Mouse (Mus musculus) CD8-positive naive resting alpha-beta T cell, adult 57 days (primary cell): ENCODE measurements around the gene Minos1. TPM values are rescaled to one million over a fixed set of nuclear protein-coding genes. Genes with fewer than 3 reads are reported as not detected.

Experiments used
- total RNA-seq: library from RNA; stranded (reverse); gene quantifications from one replicate; pipeline ENCODE4 v1.2.4, GENCODE M21; 2023

Minos1 gene
- 114 TPM for total RNA-seq

DNA sequence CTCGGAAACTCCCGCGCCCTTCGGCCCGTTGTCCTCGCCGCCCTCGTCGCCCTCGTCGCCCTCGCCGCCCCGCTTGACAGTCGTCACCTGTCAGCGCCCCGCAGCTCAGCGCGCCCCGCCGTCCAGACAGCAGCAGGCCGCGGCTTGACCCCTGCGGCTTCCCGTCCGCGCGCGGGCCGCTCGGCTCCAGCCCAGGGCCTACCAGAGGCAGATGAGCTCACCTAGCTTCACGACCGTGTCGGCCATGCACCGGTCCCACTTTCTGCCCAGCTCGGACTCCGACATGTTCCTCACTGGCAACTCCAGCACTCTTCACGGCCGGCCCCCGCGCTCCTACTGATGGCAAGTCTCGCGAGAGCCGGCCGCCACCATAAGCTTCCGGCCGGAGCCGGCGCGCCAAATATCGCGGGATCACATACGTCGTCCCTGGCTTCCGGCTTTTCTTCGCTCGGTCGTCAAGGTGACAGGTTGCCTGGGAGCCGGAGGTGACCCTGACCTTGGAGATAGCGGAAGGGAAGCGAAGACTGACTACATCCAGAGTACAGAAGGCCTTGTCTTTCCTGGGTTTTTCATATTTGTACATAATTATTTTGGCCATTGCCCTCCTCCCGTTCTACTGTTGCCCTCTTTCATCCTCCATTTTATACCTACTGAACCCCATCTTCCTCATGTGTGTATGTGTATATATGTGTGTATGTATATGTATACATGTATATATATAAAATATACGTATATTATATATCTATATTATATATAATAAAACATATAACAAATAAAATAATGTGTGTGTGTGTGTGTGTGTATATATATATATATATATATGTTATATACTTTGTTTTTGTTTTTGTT, at the start of gene Minos1:
TSS of gene Minos1 (minus strand) at position 413 of the 849 bp plus-strand sequence.

DNA sequence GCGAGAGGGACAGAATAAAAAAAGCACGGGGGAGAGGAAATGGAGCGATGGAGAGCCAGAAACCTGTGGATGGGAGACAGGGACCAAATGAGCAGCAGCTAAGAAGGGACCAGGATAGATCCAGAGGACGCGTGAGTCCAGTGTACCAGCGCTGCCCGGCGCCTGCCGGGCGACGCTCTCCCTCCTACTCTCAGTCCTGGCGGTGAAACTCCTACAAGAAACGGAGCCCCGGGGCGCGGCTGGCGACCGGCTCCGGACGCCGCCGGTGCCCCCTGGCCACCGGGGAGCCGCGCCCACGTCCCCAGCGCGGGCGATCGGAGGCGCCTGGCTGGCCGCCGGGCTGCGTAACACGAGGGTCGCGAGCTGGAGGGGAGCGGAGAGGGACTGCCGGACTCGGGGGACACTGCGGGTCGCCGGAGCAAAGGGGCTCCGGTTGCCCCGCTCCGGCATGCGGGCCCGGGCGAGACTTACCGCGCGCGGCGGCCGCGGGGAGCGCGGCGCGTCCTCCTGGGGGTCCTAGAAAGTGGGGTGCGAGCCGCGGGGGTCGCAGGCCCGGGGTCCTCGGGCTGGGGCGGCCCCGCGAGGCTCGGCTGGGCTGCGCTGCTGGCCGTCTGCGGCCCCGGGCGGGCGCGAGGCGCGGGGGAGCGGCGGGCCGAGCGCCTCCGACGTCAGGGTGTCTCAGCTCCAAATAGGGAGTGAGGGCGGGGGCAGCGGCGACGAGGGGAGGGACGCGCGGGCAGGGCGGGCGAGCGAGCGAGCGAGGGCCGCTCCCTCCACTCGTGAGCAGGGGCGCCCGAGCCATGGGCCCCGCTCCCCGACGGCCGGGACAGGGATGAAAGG, 38.3 kb downstream of the Minos1 start, which contains the start of gene Nbl1:
TSS of gene Nbl1 (minus strand) at position 638 of the 840 bp plus-strand sequence.

DNA sequence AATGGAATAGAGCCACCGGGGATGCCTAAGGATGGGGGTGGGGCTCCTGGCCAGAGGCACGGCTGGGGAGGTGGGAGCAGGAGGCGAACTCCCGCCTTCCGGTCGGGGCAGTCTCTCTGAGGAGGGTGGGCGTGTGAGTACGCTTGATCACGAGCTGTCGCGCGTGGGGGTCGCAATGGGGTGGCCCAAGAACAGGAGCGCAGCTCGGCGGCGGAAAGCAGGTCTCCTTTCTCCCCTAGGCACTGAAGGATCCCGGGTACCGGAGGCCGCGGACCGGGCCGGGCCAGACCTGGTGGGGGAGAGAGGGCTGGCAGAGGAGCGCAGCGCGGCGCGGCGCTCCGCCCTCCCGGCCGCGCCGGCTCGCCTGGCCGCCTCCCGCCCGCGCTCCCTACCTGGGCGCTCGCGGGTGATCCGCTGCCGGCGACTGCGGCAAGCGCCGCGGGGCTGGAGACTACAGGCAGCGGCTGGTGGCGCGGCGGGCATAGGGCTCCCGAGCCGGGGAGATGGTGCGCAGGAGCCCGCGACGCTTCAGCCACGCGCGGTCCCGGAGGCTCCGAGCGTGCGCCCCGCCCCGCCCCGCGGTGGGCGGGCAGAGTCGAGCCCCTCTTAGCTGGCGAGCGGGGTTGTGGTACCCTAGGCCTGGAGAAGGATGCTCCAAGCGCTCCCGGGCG, 55.7 kb downstream of the Minos1 start, which contains the start of gene Htr6:
TSS of gene Htr6 (minus strand) at position 530 of the 671 bp plus-strand sequence.

Other genes starting within 250 kb of the Minos1 start
- 9.4 TPM for gene Otud3, start 217.2 kb downstream of the Minos1 start, total RNA-seq
- gene Rnf186, start 164.0 kb downstream of the Minos1 start, total RNA-seq = not detected
- 43.7 TPM for gene Tmco4, start 158.2 kb downstream of the Minos1 start, total RNA-seq
- gene Htr6, start 55.5 kb downstream of the Minos1 start, total RNA-seq = not detected
- not detected for gene Nbl1, start 38.1 kb downstream of the Minos1 start, total RNA-seq
- gene Capzb, start 61.8 kb upstream of the Minos1 start, total RNA-seq = 384 TPM
- 3.9 TPM for gene Pqlc2, start 179.6 kb upstream of the Minos1 start, total RNA-seq
- gene Akr7a5, start 179.6 kb upstream of the Minos1 start, total RNA-seq = 14.8 TPM
- gene Mrto4, start 221.5 kb upstream of the Minos1 start, total RNA-seq = 106 TPM
- gene Emc1, start 221.5 kb upstream of the Minos1 start, total RNA-seq = 41.5 TPM
- gene Ubr4, start 221.5 kb upstream of the Minos1 start, total RNA-seq = 210 TPM